Mouse (Mus musculus): ENCODE data around the gene Tmem43.

DNA sequence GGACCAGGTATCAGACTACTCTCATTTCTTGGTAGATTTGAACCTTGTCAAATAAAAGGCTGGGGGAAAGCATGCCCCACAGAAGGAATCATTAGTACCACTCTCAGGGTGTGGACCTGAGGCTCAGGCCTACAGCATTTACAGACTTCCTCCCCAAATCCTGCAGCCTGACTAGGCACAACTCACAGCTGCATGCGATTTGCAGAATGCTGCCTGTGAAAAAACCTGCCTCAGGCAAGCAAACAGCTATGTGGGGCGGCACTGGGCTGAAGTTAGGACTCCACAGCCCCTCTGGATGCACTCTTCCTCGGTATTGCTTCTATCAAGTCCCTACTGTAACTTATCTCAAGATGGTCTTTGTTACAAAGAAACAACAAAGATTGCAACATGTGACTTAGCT is 34.5 kb downstream of the Tmem43 start:
- TF ChIP-seq CTCF (IDR thresholded peaks at IDR 0.05; ENCODE audit: control insufficient read depth, insufficient read depth, low read length) (no peak), POLR2A (IDR thresholded peaks at IDR 0.05; ENCODE audit: borderline replicate concordance, control insufficient read depth, low read depth, low read length) (no peak)

All from bone marrow, adult 2 months (tissue).